Mouse (Mus musculus) testis, adult 2 months (tissue): ENCODE measurements around the gene Rsl24d1. TPM values are rescaled to one million over a fixed set of nuclear protein-coding genes. Genes with fewer than 3 reads are reported as not detected.

Source experiments
- H3K27ac ChIP-seq: fragments of 200-500 bp; 2 replicates; pipeline ENCODE4 v1.5.1; 2012; ENCODE audit warnings: low read depth, low read length; ENCODE audit not compliant: control insufficient read depth, insufficient read depth
- H3K27me3 ChIP-seq: fragments of 200-500 bp; 2 replicates; pipeline ENCODE4 v1.6.1; 2012; ENCODE audit warnings: mild to moderate bottlenecking, low read length, moderate library complexity; ENCODE audit not compliant: control insufficient read depth, insufficient read depth
- H3K36me3 ChIP-seq: fragments of 200-500 bp; 2 replicates; pipeline ENCODE4 v1.6.1; 2012; ENCODE audit warnings: mild to moderate bottlenecking, low read length; ENCODE audit not compliant: control insufficient read depth, insufficient read depth
- H3K4me1 ChIP-seq: fragments of 200-500 bp; 2 replicates; pipeline ENCODE4 v1.6.1; 2012; ENCODE audit warnings: low read length; ENCODE audit not compliant: control insufficient read depth, insufficient read depth
- H3K4me3 ChIP-seq: fragments of 200-500 bp; 2 replicates; pipeline ENCODE4 v1.5.1; 2012; ENCODE audit warnings: low read depth, mild to moderate bottlenecking, low read length, moderate library complexity, mixed read lengths; ENCODE audit not compliant: control insufficient read depth
- CTCF ChIP-seq: fragments of 200-500 bp; IDR thresholded peaks from 2 replicates; pipeline ENCODE4 v1.5.1; 2012; ENCODE audit warnings: low read depth, mild to moderate bottlenecking, inconsistent platforms, low read length, moderate library complexity; ENCODE audit not compliant: control insufficient read depth, insufficient read depth, insufficient replicate concordance
- POLR2A ChIP-seq: fragments of 200-500 bp; IDR thresholded peaks from 2 replicates; pipeline ENCODE4 v1.6.1; 2012; ENCODE audit warnings: low read depth, mild to moderate bottlenecking, inconsistent platforms, low read length, moderate library complexity; ENCODE audit not compliant: control insufficient read depth
- polyA plus RNA-seq: library from polyadenylated mRNA; depleted of rRNA; stranded (reverse); fragments of >200 nt; gene quantifications from 2 replicates; pipeline ENCODE4 v1.2.3, GENCODE M21; 2012

The Rsl24d1 gene
- polyA plus RNA-seq, 1 experiment: 14.9 TPM

DNA sequence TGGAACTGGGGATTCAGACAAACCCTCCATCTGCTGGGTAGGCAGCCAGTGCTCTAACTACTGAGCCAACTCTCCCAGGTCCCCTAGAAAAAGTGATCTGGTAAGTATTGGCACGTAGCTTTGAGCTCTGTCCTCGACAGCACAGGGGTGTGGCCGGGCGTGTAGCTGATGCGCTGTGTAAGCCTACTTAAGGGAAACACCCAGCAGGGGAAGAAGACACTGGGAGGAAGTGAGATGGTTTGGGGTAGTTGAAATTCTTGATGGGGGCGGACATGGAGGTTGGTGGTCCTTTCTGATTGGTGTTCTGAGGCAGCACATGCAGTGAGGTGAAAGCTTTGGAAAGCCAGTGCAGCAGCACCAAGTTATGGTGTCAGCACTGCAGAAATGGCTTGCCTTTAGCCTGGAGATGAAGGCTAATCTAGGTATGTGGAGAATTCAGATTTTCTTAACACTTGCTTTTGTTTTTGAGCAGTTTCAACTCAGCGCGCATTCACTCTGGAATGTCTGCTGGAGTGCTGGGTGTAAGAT lies 11.9 kb downstream of the Rsl24d1 start:
- H3K4me3 ChIP-seq: no peak overlapping the region

DNA sequence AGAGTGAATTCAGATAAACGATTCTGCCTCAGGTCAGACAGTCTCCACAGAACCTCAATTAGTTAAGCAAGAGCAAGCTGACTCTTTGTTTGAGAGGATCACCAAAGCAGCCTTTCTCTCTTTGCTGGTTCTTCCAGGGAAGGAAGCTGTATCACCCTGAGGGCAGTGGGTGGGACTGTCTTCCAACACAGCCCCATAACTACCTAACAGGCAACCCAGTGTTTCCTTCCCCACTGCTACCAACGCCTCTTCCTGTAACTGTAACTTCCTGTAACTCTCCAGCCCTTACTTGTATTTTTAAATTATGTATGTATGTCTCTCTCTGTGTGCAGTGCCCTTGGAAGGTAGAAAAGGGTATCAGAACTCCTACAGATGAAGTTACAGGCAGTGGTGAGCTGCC lies 14.2 kb downstream of the Rsl24d1 start:
- H3K36me3 ChIP-seq: no peaks in the 10 kb centered on the region; the same call in 1 of the 2 replicates
- no peak overlapping the region for H3K4me3 ChIP-seq

More for the DNA sequence above, 11.9 kb downstream of the Rsl24d1 start:
- Histone ChIP-seq H3K4me1 (no peaks in the 10 kb centered on the region), H3K27me3 (no peaks in the 10 kb centered on the region), H3K36me3 (peaks cover 2% of the 10 kb centered on the region; the same call in 1 of the 2 replicates), H3K27ac (no peak overlapping the region)
- TF ChIP-seq POLR2A (no peak), CTCF (no peak)

DNA sequence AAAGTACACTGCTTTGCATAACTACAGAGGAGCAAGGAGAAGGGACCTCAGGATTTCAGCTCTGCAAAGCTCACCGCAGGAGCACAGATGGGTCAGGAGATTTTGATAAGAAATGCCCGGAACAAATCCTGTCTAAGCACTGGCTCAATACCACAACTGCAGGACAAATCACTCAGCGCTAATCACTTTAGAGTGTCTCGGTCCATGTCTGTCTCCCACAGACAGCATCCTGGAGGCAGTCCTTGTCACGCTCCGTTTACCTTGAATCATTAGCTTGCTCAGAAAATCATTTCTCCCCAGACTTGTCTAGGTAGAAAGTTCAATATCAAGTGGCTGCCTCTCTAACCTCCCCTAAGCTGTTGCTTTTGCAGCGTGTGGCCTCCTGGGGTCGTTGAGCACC lies 16.6 kb downstream of the Rsl24d1 start:
- H3K27ac ChIP-seq: no peak overlapping the region

More for the DNA sequence above, 14.2 kb downstream of the Rsl24d1 start:
- no peak for TF ChIP-seq CTCF
- no peak for TF ChIP-seq POLR2A
- H3K27ac ChIP-seq: no peak overlapping the region
- no peaks in the 10 kb centered on the region for H3K27me3 ChIP-seq
- no peaks in the 10 kb centered on the region for H3K4me1 ChIP-seq

DNA sequence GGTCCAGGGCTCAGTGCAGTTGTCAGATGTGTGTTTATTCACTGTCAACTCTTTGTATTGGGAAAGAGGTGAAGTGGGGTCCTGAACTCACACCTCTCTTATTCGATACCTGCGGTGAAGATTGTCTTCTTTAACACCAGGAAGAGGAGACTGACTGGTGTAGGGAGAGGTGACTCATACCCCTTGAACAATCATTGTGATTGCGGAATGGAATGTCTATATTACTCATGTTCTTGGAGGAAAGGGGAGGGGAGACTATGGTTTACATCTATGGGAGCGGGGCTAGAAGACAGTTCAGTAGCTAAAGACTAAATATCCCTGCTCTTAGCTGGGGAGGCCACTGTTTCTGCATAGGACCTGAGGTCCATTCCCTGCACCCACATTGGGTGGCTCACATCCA lies 17.3 kb downstream of the Rsl24d1 start:
- no peaks in the 10 kb centered on the region for H3K27me3 ChIP-seq
- H3K36me3 ChIP-seq: no peaks in the 10 kb centered on the region; the same call in 1 of the 2 replicates
- peak overlapping the region; percentile 65 for H3K4me3 ChIP-seq
- no peak overlapping the region for H3K27ac ChIP-seq
- no peaks in the 10 kb centered on the region for H3K4me1 ChIP-seq
- no peak for TF ChIP-seq POLR2A
- no peak for TF ChIP-seq CTCF

More for the DNA sequence above, 16.6 kb downstream of the Rsl24d1 start:
- Histone ChIP-seq H3K4me1 (no peaks in the 10 kb centered on the region), H3K27me3 (no peaks in the 10 kb centered on the region), H3K4me3 (peak overlapping the region; percentile 3), H3K36me3 (no peaks in the 10 kb centered on the region; the same call in 1 of the 2 replicates)
- no peak for TF ChIP-seq CTCF
- no peak for TF ChIP-seq POLR2A

DNA sequence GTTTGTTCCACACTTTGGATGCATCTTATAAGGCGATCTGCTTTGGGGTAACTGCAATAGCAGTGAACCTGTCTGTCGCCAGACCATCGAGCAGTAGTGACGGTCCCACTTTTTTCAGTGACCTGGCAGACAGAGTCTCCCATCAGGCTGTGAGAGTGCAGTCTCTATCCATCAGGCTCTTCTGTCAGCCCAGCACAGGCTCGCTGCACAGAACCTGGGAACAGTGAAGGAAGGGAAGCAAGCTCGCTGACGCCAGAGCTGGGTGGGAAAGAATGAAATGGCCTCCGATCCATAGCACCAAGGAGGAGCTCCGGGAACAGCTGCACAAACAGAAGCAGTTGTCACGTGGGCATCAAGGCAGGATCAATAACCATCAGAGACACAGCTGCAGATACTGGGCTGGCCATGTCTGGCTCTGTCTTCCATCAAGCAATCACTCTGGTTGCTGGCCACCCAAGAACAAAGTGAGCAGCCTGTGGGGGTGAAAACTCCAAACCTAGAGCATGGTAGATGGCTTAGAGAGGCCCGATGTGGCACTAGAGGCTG lies 24.2 kb downstream of the Rsl24d1 start:
- Histone ChIP-seq H3K27ac (no peak overlapping the region), H3K4me1 (no peaks in the 10 kb centered on the region), H3K36me3 (no peaks in the 10 kb centered on the region), H3K4me3 (no peak overlapping the region), H3K27me3 (no peaks in the 10 kb centered on the region)
- TF ChIP-seq CTCF (no peak), POLR2A (no peak)

DNA sequence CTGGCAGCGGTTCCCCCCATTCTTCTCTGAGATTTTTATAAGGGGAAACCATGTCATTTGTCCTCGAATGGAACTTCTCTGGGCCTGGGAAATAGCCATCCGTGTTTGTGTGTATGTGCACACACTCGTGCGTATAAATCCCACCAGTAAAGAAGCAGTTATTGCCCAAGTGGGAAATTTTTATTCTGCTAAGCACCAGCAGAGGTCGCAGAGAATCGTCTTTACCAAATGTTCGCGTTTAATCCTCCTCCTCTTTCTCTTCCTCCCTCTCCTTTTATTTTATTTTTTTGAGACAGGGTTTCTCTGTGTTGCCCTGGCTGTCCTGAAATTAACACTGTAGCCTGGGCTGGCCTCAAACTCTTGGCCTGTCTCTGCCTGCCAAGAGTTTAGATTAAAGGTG lies 41.1 kb downstream of the Rsl24d1 start:
- TF ChIP-seq POLR2A: no peak
- TF ChIP-seq CTCF: no peak
- Histone ChIP-seq H3K27me3 (no peaks in the 10 kb centered on the region), H3K36me3 (no peaks in the 10 kb centered on the region), H3K4me1 (no peaks in the 10 kb centered on the region), H3K27ac (no peak overlapping the region), H3K4me3 (no peak overlapping the region)

DNA sequence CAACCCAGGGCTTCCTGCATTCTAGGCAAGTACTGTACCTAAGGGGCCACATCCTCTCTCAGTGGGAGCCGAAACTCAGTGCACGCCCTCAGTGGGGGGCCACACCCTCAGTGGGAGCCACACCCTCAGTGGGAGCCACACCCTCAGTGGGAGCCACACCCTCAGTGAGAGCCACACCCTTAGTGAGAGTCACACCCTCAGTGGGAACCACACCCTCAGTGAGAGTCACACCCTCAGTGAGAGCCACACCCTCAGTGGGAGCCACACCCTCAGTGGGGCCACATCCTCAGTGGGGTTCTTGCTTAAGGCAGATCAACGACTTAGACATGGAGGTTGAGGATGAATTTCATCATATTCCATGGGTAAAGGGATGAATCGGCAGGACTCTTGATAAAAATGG lies 44.7 kb downstream of the Rsl24d1 start:
- no peaks in the 10 kb centered on the region for H3K27me3 ChIP-seq
- no peak for TF ChIP-seq POLR2A
- H3K27ac ChIP-seq: no peak overlapping the region
- no peak overlapping the region for H3K4me3 ChIP-seq
- H3K4me1 ChIP-seq: peaks cover 3% of the 10 kb centered on the region
- no peaks in the 10 kb centered on the region for H3K36me3 ChIP-seq
